Mouse (Mus musculus) cerebral cortex, adult 2 months (tissue): ENCODE results near the gene D17H6S53E.

Experiments
- WGBS: fragments of 180-500 bp; shearing (Covaris S2); methylation state at CpG from one replicate; pipeline ENCODE4 v1.1.7; 2018; 5-methylcytosine and 5-hydroxymethylcytosine counted together

D17H6S53E gene

GRCm38 (mm10) chr17:35126206-35126611 lies at the start of gene D17H6S53E:
TSS of gene D17H6S53E (plus strand) at chr17:35126373.
- under 1% methylated on average over 36 of the region's 36 CpGs for WGBS

GRCm38 (mm10) chr17:35076507-35077176 lies 49.5 kb upstream of the D17H6S53E start, which contains the start of gene Ly6g6e:
TSS of gene Ly6g6e (plus strand) at chr17:35076902.
- WGBS = 46% methylated on average over 10 of the region's 10 CpGs

GRCm38 (mm10) chr17:35077285-35077684 lies 48.9 kb upstream of the D17H6S53E start:
- WGBS = 14% methylated on average over 2 of the region's 2 CpGs

- WGBS = 26% methylated on average over 14 of the region's 14 CpGs
Observed at GRCm38 (mm10) chr17:35077786-35078233, 48.4 kb upstream of the D17H6S53E start, which contains the start of gene Ly6g6d. TSS of gene Ly6g6d (minus strand) at chr17:35078065.

DNA sequence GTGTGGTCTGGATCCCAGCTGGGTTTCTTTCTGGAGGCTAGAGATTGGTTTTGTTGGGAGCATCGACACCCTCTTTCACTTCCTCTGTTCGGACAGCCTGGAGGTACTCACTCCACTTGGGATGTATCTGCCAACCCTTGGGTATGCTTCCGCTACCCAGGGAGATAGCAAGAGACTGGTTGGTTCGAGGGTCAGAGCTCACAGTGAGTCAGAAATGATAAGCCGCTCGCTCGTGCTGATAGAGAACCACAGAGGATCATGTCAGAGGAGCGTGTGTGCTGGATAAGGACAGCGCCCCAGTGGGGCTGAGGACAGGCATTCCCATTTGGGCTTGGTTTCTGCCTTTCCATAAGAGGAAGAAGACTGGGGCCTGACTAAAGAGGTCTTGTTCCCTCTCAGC lies 46.4 kb upstream of the D17H6S53E start:
- WGBS = 71% methylated on average over 9 of the region's 9 CpGs

GRCm38 (mm10) chr17:35080248-35080647 lies 45.9 kb upstream of the D17H6S53E start:
- 50% methylated on average over 6 of the region's 6 CpGs for whole genome bisulfite sequencing

- 90% methylated on average over 4 of the region's 4 CpGs for WGBS
Observed at GRCm38 (mm10) chr17:35080710-35081109, 45.5 kb upstream of the D17H6S53E start.

- WGBS = 93% methylated on average over 16 of the region's 16 CpGs
Observed at GRCm38 (mm10) chr17:35082841-35083576, 43.2 kb upstream of the D17H6S53E start.

- WGBS = 78% methylated on average over 3 of the region's 3 CpGs
Observed at GRCm38 (mm10) chr17:35083929-35084497, 42.2 kb upstream of the D17H6S53E start.

- 81% methylated on average over 7 of the region's 7 CpGs for WGBS
Observed at GRCm38 (mm10) chr17:35085208-35085865, 40.8 kb upstream of the D17H6S53E start, which contains the start of gene Ly6g6f. TSS of gene Ly6g6f (minus strand) at chr17:35085610.

DNA sequence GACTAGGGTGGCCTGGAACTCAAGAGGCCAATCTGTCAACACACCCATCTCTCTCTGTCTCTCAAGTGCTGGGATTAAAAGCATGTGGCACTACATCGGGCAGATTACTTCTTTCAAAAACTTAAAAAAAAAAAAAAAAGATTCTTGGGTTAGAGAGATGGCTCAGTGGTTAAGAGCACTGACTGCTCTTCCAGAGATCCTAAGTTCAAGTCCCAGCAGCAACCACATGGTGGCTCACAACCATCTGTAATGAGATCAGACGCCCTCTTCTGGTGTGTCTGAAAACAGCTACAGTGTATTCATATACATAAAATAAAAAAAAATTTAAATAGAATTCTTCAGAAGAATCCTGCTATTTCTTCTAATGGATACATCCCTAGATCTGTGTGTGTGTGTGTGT lies 38.0 kb upstream of the D17H6S53E start:
- WGBS = 36% methylated on average over 2 of the region's 2 CpGs

GRCm38 (mm10) chr17:35088825-35089644 lies 37.1 kb upstream of the D17H6S53E start, which contains the start of gene Abhd16a:
TSS of gene Abhd16a (plus strand) at chr17:35089263.
- WGBS = 3% methylated on average over 67 of the region's 67 CpGs

- WGBS = 30% methylated on average over 8 of the region's 8 CpGs
Observed at GRCm38 (mm10) chr17:35090166-35090932, 35.8 kb upstream of the D17H6S53E start.

- WGBS = 74% methylated on average over 14 of the region's 14 CpGs
Observed at GRCm38 (mm10) chr17:35092403-35093198, 33.6 kb upstream of the D17H6S53E start.

DNA sequence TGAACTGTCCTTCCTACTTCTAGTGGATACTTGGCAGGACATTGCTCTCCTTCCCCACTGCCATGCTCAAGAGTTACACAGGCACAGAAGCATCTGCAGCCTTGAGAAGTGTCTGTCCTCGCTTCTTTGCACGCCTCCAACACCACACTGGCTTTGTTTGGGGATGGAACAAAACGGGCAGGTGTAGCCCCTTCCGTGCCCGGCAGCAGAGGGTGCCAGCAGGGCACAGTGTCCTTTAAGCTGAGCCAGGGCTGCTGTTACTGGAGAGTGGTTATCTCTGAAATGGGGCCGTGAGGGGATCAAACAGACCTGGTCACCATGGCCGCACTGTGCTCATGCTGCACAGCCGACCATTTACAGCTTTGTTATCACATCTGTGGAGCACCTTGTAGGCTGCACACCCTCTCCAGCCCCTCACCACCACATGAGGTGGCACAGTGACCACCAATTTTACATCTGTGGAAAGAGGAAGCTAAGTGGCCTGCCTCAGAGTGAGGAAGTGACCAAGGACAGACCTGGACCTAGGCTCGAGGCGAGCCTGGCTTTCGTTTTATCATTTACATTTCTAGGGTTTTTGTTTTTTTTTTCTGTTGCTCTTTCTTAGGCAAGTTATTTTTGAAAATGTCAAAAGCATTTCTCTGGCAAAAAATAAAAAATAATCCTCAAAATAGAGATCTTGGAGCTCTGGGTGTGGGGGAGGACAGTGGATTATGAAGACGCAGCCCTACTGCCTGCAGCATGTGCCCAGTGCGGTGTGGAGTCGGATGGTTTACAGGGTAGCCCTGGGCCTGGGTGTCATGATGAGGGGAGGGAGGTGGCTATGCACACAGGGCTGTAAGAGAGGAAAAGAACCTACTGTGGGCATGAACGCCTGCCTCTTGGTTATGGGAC lies 31.5 kb upstream of the D17H6S53E start:
- 55% methylated on average over 15 of the region's 15 CpGs for WGBS

GRCm38 (mm10) chr17:35096597-35096996 lies 29.6 kb upstream of the D17H6S53E start:
- WGBS = 89% methylated on average over 12 of the region's 12 CpGs

GRCm38 (mm10) chr17:35097164-35097655 lies 29.0 kb upstream of the D17H6S53E start:
- 53% methylated on average over 12 of the region's 12 CpGs for WGBS

GRCm38 (mm10) chr17:35100196-35100765 lies 25.9 kb upstream of the D17H6S53E start:
- WGBS = 70% methylated on average over 10 of the region's 10 CpGs
